Mouse (Mus musculus): ENCODE data around the gene Eif4b. TPM values are rescaled to one million over a fixed set of nuclear protein-coding genes. Genes with fewer than 3 reads are reported as not detected.

Gene Eif4b
- 196 TPM for polyA plus RNA-seq (2014; fragmentation: Illumina TruSeq; extraction: RNeasy Lipid Tissue Mini Kit (QIAGEN cat#74804); ENCODE audit: low read depth, low replicate concordance)

DNA sequence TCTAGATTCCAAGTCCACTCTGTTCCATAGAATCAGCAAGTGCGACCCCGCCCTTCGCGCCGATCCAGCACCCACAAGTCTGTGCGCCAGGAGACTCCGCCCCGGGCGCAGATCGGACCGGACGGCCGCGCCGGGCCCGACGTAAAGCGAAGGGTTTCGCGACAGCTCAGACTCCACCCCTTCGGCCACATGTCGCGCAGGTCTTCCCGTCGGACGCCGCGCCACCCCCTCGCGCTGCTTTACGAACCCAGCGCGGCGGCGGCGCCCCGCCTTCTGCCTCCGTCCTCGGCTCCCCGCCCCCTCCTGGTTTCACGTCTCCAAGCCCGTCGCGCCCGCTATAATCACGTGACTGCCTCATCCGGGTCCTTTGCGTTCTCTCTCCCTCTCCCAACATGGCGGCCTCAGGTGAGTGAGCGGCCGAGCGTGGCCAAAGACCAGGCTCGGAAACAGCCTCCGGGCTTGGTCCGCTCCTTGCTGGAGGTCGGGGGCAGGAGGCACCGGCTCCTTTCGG lies at the start of gene Eif4b:
Gene Eif4b, plus strand, starts transcription at position 215 of the 511 bp plus-strand sequence.

DNA sequence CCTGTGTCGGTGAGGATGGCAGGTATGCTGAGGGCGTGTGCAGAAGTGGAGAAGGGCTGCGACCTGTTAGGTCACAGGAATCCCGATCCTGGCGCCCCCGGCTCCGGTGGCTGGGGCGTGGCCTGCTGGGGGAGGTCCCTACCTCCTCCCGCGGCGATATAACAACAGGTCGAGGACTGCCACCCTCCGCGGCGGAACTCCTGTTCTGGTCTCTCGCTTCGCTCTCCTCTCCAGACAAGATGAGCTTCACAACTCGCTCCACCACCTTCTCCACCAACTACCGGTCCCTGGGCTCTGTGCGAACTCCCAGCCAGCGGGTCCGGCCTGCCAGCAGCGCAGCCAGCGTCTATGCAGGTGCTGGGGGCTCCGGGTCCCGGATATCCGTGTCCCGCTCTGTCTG lies 45.5 kb upstream of the Eif4b start, which contains the start of gene Krt18:
Gene Krt18, plus strand, starts transcription at position 141 of the 400 bp plus-strand sequence.

DNA sequence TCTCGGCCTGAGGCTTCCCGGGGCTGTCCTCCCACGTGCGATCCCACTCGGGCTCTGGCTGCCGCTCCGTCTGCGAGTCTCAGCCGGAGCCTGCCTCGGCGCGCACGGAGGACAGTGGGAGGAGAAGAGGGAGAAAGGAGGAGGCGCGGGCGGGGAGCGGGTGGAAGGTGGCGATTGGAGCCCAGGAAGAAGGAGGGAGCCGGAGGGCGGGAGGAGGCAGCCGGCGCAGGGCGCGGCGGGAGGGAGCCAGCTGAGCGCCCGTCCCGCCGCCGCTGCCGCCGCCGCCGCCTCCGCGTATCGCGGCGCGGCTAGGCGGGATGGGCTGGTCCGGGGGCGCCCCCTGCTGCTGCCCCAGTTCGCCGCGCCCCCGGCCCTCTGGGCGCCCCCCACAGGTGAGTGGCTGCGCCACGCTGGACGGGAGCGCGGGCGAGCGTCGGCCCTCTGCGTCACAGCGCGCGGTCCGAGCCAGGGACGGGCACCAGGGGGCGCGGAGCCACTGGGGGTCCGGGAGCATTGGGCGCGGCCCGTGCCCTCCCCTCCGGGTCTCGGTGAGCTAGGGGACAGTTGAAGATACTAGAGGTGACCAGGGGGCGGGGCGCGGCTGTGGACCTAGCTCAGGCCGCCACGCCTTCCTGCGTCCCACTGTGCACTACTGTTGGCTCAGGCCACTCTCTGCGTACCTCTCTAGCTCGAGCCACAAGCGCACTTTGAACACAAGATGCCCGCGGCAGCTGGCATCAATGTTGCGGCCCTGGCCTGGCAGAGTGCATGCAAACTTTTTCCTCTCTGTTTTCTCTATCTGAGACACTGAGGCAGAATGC lies 26.8 kb downstream of the Eif4b start, which contains the start of gene Tns2:
Gene Tns2, plus strand, starts transcription at position 253 of the 821 bp plus-strand sequence.

DNA sequence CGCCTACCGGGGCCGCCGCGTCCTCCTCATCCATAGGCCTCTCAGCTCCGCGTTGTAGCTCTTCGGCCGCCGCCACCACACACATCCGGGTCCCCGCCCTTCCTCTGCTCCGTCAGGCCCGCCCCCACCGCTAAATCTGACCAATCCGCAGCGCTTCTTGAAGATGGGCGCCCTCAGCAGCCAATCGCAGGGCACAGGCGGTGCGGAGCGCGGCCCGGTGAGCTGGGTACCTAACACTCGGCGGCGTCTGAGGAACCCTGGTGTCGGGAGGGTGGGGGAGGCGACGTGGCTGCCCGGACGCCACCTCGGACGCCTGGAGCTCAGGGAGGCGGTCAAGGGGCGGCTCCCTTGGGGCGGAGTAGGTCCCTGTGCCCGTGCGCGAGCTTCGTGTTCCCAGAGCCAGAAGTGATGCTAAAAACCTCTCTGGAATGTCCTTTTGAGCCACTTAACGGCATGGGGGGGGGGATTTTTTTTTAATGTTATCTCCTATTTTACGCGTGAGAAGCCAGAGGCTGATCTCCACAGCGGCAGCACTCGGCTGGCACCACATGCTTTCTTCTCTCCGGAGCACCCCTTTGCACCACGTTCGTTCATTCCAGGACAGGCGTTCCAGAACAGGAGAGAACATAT lies 62.7 kb downstream of the Eif4b start, which contains the start of gene Spryd3:
Gene Spryd3, minus strand, starts transcription at position 106 of the 630 bp plus-strand sequence.

DNA sequence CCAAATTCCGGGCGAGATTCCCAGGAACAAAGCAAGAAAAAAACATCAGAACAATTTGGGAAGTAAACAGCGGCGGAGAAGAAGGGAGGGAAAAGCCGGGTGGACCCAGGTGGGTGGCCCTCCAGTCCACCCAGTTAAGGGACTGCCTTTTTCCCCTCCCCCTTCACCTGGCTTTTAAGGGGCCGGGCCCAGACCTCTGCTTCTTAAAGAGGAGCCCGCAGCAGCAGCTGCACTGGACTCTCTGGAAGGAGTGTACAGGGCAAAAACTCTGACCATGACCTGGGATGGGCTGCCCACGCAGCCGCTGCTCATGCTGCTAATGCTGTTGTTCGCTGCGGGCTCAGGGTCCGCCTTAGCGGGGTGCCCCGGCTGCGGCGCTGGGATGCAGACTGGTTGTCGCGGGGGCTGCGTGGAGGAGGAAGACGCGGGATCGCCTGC lies 70.7 kb downstream of the Eif4b start, which contains the start of gene Igfbp6:
Gene Igfbp6, plus strand, starts transcription at position 89 of the 438 bp plus-strand sequence.

Other genes starting within 250 kb of the Eif4b start
- not detected for gene Krt1, start 223.0 kb upstream of the Eif4b start, polyA plus RNA-seq (2014; fragmentation: Illumina TruSeq; extraction: RNeasy Lipid Tissue Mini Kit (QIAGEN cat#74804); ENCODE audit: low read depth, low replicate concordance)
- not detected for gene Krt77, start 204.1 kb upstream of the Eif4b start, polyA plus RNA-seq (2014; fragmentation: Illumina TruSeq; extraction: RNeasy Lipid Tissue Mini Kit (QIAGEN cat#74804); ENCODE audit: low read depth, low replicate concordance)
- gene Krt76, start 180.9 kb upstream of the Eif4b start, polyA plus RNA-seq (2014; fragmentation: Illumina TruSeq; extraction: RNeasy Lipid Tissue Mini Kit (QIAGEN cat#74804); ENCODE audit: low read depth, low replicate concordance): not detected
- gene Krt4, start 149.0 kb upstream of the Eif4b start, polyA plus RNA-seq (2014; fragmentation: Illumina TruSeq; extraction: RNeasy Lipid Tissue Mini Kit (QIAGEN cat#74804); ENCODE audit: low read depth, low replicate concordance): not detected
- not detected for gene Krt79, start 133.4 kb upstream of the Eif4b start, polyA plus RNA-seq (2014; fragmentation: Illumina TruSeq; extraction: RNeasy Lipid Tissue Mini Kit (QIAGEN cat#74804); ENCODE audit: low read depth, low replicate concordance)
- not detected for gene Krt78, start 119.5 kb upstream of the Eif4b start, polyA plus RNA-seq (2014; fragmentation: Illumina TruSeq; extraction: RNeasy Lipid Tissue Mini Kit (QIAGEN cat#74804); ENCODE audit: low read depth, low replicate concordance)
- 4.4 TPM for gene Krt8, start 69.3 kb upstream of the Eif4b start, polyA plus RNA-seq (2014; fragmentation: Illumina TruSeq; extraction: RNeasy Lipid Tissue Mini Kit (QIAGEN cat#74804); ENCODE audit: low read depth, low replicate concordance)
- gene Krt18, start 45.6 kb upstream of the Eif4b start, polyA plus RNA-seq (2014; fragmentation: Illumina TruSeq; extraction: RNeasy Lipid Tissue Mini Kit (QIAGEN cat#74804); ENCODE audit: low read depth, low replicate concordance): 1.5 TPM
- gene Tns2, start 26.6 kb downstream of the Eif4b start, polyA plus RNA-seq (2014; fragmentation: Illumina TruSeq; extraction: RNeasy Lipid Tissue Mini Kit (QIAGEN cat#74804); ENCODE audit: low read depth, low replicate concordance): 32.3 TPM
- 0.44 TPM for gene Spryd3, start 62.5 kb downstream of the Eif4b start, polyA plus RNA-seq (2014; fragmentation: Illumina TruSeq; extraction: RNeasy Lipid Tissue Mini Kit (QIAGEN cat#74804); ENCODE audit: low read depth, low replicate concordance)
- gene Igfbp6, start 70.6 kb downstream of the Eif4b start, polyA plus RNA-seq (2014; fragmentation: Illumina TruSeq; extraction: RNeasy Lipid Tissue Mini Kit (QIAGEN cat#74804); ENCODE audit: low read depth, low replicate concordance): not detected
- not detected for gene Soat2, start 76.8 kb downstream of the Eif4b start, polyA plus RNA-seq (2014; fragmentation: Illumina TruSeq; extraction: RNeasy Lipid Tissue Mini Kit (QIAGEN cat#74804); ENCODE audit: low read depth, low replicate concordance)
- 24.9 TPM for gene Zfp740, start 129.5 kb downstream of the Eif4b start, polyA plus RNA-seq (2014; fragmentation: Illumina TruSeq; extraction: RNeasy Lipid Tissue Mini Kit (QIAGEN cat#74804); ENCODE audit: low read depth, low replicate concordance)
- gene Csad, start 131.0 kb downstream of the Eif4b start, polyA plus RNA-seq (2014; fragmentation: Illumina TruSeq; extraction: RNeasy Lipid Tissue Mini Kit (QIAGEN cat#74804); ENCODE audit: low read depth, low replicate concordance): 66.9 TPM
- not detected for gene Itgb7, start 158.2 kb downstream of the Eif4b start, polyA plus RNA-seq (2014; fragmentation: Illumina TruSeq; extraction: RNeasy Lipid Tissue Mini Kit (QIAGEN cat#74804); ENCODE audit: low read depth, low replicate concordance)
- gene Rarg, start 183.7 kb downstream of the Eif4b start, polyA plus RNA-seq (2014; fragmentation: Illumina TruSeq; extraction: RNeasy Lipid Tissue Mini Kit (QIAGEN cat#74804); ENCODE audit: low read depth, low replicate concordance): 5.9 TPM
- gene Gm9918, start 196.8 kb downstream of the Eif4b start, polyA plus RNA-seq (2014; fragmentation: Illumina TruSeq; extraction: RNeasy Lipid Tissue Mini Kit (QIAGEN cat#74804); ENCODE audit: low read depth, low replicate concordance): not detected
- gene Mfsd5, start 205.7 kb downstream of the Eif4b start, polyA plus RNA-seq (2014; fragmentation: Illumina TruSeq; extraction: RNeasy Lipid Tissue Mini Kit (QIAGEN cat#74804); ENCODE audit: low read depth, low replicate concordance): 0.93 TPM
- gene Espl1, start 222.5 kb downstream of the Eif4b start, polyA plus RNA-seq (2014; fragmentation: Illumina TruSeq; extraction: RNeasy Lipid Tissue Mini Kit (QIAGEN cat#74804); ENCODE audit: low read depth, low replicate concordance): not detected